Mouse (Mus musculus) heart, adult 2 months (tissue): Measurements from ENCODE around the gene Grin2b. TPM values are rescaled to one million over a fixed set of nuclear protein-coding genes. Genes with fewer than 3 reads are reported as not detected.
"Not testable (repeated sequence)": the region's sequence is repeated elsewhere in the genome, so short reads cannot be mapped to it uniquely, and the experiment has no call there.

ENCODE experiments used
- DNase-seq, 2 experiments: peaks; one replicate each; pipeline ENCODE4 v3.0.0; 2021
- H3K27ac ChIP-seq: fragments of 200-600 bp; 2 replicates; pipeline ENCODE4 v1.8.1; 2022
- H3K27me3 ChIP-seq: fragments of 200-500 bp; 2 replicates; pipeline ENCODE4 v1.6.1; 2012; ENCODE audit warnings: mild to moderate bottlenecking, low read length, inconsistent platforms, mixed read lengths; ENCODE audit not compliant: control insufficient read depth, insufficient read depth
- H3K36me3 ChIP-seq: fragments of 200-500 bp; 2 replicates; pipeline ENCODE4 v1.6.1; 2012; ENCODE audit warnings: low read length, inconsistent platforms; ENCODE audit not compliant: control insufficient read depth, insufficient read depth
- H3K4me1 ChIP-seq: fragments of 200-500 bp; 2 replicates; pipeline ENCODE4 v1.6.1; 2011; ENCODE audit warnings: low read length; ENCODE audit not compliant: control insufficient read depth, insufficient read depth
- H3K4me3 ChIP-seq: fragments of 200-600 bp; 2 replicates; pipeline ENCODE4 v1.8.1; 2022
- H3K79me2 ChIP-seq: fragments of 200-500 bp; replicated peaks from 2 replicates; pipeline ENCODE4 v1.6.1; 2012; ENCODE audit warnings: mild to moderate bottlenecking, inconsistent platforms, low read length, moderate library complexity, mixed read lengths; ENCODE audit not compliant: control insufficient read depth, insufficient read depth
- H3K9ac ChIP-seq: fragments of 200-500 bp; 2 replicates; pipeline ENCODE4 v1.6.1; 2012; ENCODE audit warnings: low read depth, mild to moderate bottlenecking, control low read depth, inconsistent platforms, low read length, mixed read lengths
- CTCF ChIP-seq: fragments of 200-600 bp; IDR thresholded peaks from 2 replicates; pipeline ENCODE4 v1.8.1; 2022; ENCODE audit warnings: antibody characterized with exemption, mild to moderate bottlenecking, moderate library complexity
- EP300 ChIP-seq: fragments of 200-500 bp; IDR thresholded peaks from 2 replicates; pipeline ENCODE4 v1.6.1; 2011; ENCODE audit warnings: low read depth, low read length, control low read depth; ENCODE audit not compliant: insufficient read depth
- POLR2A ChIP-seq: fragments of 200-500 bp; IDR thresholded peaks from 2 replicates; pipeline ENCODE4 v1.6.1; 2011; ENCODE audit warnings: mild to moderate bottlenecking, low read depth, low read length, control low read depth; ENCODE audit not compliant: insufficient read depth
- WGBS: fragments of 180-500 bp; shearing (Covaris S2); methylation state at CpG from one replicate; pipeline ENCODE4 v1.1.7; 2018; 5-methylcytosine and 5-hydroxymethylcytosine counted together
- intact Hi-C: fragments of 180-260 bp; cut with DNase I; formaldehyde crosslinking; loops from one replicate; pipeline ENCODE4 v1.15.1; 2025
- polyA plus RNA-seq: library from polyadenylated mRNA; depleted of rRNA; stranded (reverse); fragments of >200 nt; gene quantifications from 2 replicates; pipeline ENCODE4 v1.2.3, GENCODE M21; 2012
- total RNA-seq, 2 experiments: library from RNA; stranded (reverse); gene quantifications; 2 replicates each; pipeline ENCODE4 v1.2.3; 2021

The Grin2b gene
- total and polyA plus RNA-seq, 3 experiments = 0.02 TPM; not detected in 2

DNA sequence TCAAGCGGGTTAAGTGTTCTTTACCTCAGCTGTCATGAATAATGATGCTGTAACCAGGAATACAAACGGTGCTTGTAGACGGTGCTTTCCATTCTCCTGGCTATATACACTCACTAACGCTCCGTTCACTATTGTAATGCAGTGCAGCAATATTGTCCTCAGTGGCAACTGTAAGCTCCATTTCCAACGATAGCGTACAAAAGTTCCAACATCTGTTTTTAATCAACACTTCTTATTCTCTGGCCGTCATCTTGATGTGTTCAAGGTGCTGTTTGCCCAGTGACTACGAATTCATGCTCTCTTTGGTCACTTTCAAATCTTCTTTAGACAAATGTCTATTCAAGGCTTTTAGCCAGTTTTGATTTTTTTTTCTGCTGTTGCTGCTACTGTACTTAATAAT, 480.8 kb downstream of the Grin2b start:
- no peak overlapping the region for H3K9ac ChIP-seq
- H3K4me1 ChIP-seq = no peaks in the 10 kb centered on the region
- H3K79me2 ChIP-seq = no peaks in the 10 kb centered on the region
- no peak overlapping the region for H3K4me3 ChIP-seq
- TF ChIP-seq EP300 (no peak), POLR2A (no peak), CTCF (no peak)
- no peaks in the 10 kb centered on the region for H3K27me3 ChIP-seq
- intact Hi-C loops = no loop called here
- no peak overlapping the region for H3K27ac ChIP-seq
- WGBS = 68% methylated on average over 9 of the region's 9 CpGs
- DNase-seq = no peak
- no peaks in the 10 kb centered on the region for H3K36me3 ChIP-seq

- Histone ChIP-seq H3K4me1 (no peaks in the 10 kb centered on the region), H3K36me3 (no peaks in the 10 kb centered on the region), H3K27me3 (no peaks in the 10 kb centered on the region), H3K27ac (no peak overlapping the region), H3K79me2 (no peaks in the 10 kb centered on the region), H3K9ac (no peak overlapping the region), H3K4me3 (no peak overlapping the region)
- TF ChIP-seq EP300 (no peak), CTCF (0 out of 2 replicates have a peak, but pooled peaks have one; percentile 2)
- intact Hi-C loops = no loop called here
- DNase-seq = no peak
- WGBS = 93% methylated on average over 7 of the region's 7 CpGs
Measured at GRCm38 (mm10) chr6:135691561-135691960, 481.8 kb downstream of the Grin2b start.

DNA sequence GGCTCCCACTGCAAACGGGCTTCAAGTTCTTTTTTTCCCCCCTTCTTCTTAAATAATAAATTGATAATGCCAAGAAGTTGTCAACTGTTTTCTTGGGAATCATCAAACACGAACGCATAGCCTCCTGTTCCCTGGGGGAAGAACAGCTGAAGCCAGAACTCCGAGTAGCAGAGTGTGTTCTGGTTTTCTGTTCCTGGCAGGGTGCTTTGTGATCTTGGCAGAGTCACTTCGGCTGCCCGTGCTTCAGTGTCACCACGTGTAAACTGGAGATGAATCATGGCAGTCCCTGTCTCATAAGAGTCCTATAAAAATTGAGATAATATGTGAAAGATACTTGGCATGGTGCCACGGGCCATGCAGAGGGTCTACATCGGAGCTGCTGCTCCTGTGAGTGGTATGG, 485.4 kb downstream of the Grin2b start:
- DNase-seq = no peak

DNA sequence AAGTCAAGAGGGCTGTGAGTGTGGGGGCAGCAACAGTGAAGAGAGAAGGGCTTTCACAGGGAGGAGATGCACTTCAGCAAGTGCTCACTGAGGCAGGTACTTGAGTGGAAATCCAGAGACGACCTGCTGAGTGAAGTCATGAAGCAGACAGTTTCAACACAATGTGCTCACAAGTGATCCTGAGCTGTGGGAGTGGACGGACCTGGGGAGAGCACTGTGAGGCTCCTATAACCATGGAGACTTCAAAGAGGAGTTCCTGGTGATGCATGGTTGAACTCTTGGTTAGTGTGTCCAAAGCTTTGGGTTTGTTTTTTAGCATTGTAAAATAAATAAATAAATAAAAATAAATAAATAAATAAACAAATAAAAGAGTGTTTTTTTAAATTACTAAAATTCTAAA, 489.1 kb downstream of the Grin2b start:
- H3K27me3 ChIP-seq = no peaks in the 10 kb centered on the region
- no peak overlapping the region for H3K9ac ChIP-seq
- no peaks in the 10 kb centered on the region for H3K4me1 ChIP-seq
- no peak for DNase-seq
- H3K36me3 ChIP-seq = no peaks in the 10 kb centered on the region
- WGBS = 57% methylated on average over 2 of the region's 2 CpGs
- H3K27ac ChIP-seq = no peak overlapping the region
- no peak overlapping the region for H3K4me3 ChIP-seq
- no peak for TF ChIP-seq EP300
- TF ChIP-seq POLR2A = no peak
- no peak for TF ChIP-seq CTCF
- intact Hi-C loops = no loop called here
- H3K79me2 ChIP-seq = no peaks in the 10 kb centered on the region

More for the DNA sequence above, 485.4 kb downstream of the Grin2b start:
- Histone ChIP-seq H3K9ac (no peak overlapping the region), H3K36me3 (no peaks in the 10 kb centered on the region), H3K4me3 (no peak overlapping the region), H3K27me3 (no peaks in the 10 kb centered on the region), H3K79me2 (no peaks in the 10 kb centered on the region), H3K4me1 (no peaks in the 10 kb centered on the region), H3K27ac (no peak overlapping the region)
- TF ChIP-seq CTCF (no peak), POLR2A (no peak), EP300 (no peak)
- 58% methylated on average over 9 of the region's 9 CpGs for WGBS
- intact Hi-C loops = no loop called here

- H3K27ac ChIP-seq, intact Hi-C loops, H3K4me3 ChIP-seq, H3K36me3 ChIP-seq, H3K9ac ChIP-seq, H3K27me3 ChIP-seq, DNase-seq, H3K79me2 ChIP-seq, H3K4me1 ChIP-seq: not testable (repeated sequence)
- 84% methylated on average over 4 of the region's 4 CpGs for WGBS
Measured at GRCm38 (mm10) chr6:135681423-135681822, 491.9 kb downstream of the Grin2b start.

GRCm38 (mm10) chr6:135680105-135680710, 493.1 kb downstream of the Grin2b start:
- intact Hi-C loops = no loop called here

More at GRCm38 (mm10) chr6:135680105-135680710, 493.1 kb downstream of the Grin2b start:
- DNase-seq = no peak
- Histone ChIP-seq H3K4me1 (no peaks in the 10 kb centered on the region), H3K27me3 (no peaks in the 10 kb centered on the region), H3K9ac (no peak overlapping the region), H3K4me3 (no peak overlapping the region), H3K27ac (no peak overlapping the region), H3K79me2 (no peaks in the 10 kb centered on the region), H3K36me3 (no peaks in the 10 kb centered on the region)
- WGBS = 82% methylated on average over 14 of the region's 14 CpGs
- no peak for TF ChIP-seq CTCF
- no peak for TF ChIP-seq POLR2A
- TF ChIP-seq EP300 = no peak
